Mouse (Mus musculus) T-helper 2 cell (primary cell): ENCODE results near the gene Cpne1.

Experiments used
- in situ Hi-C: fragments of 300-600 bp; cut with MboI, MseI; formaldehyde crosslinking; loops from one replicate; pipeline ENCODE4 v1.15.1; 2025; ENCODE audit warnings: high pct_unique_total_duplicates

Cpne1 gene

DNA sequence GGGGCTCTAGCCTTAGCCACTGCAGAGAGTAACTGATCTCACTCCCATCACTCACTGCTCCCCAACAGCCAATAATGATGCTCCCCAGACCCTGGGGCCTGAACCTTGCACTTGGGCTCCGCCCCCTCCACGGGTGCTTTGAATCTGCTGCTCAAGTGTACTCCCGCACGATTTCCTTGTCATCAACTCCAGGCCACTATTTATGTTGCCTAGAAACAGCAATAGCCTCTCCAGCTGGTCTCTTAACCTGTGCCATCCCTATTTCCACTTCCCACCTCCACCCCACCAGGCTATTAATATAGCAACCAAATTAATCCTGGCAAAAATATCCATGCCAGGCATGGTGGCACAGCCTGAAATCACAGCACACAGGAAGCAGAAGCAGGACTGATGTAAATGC lies 32.1 kb downstream of the Cpne1 start:
- in situ Hi-C loops = no loop called here

DNA sequence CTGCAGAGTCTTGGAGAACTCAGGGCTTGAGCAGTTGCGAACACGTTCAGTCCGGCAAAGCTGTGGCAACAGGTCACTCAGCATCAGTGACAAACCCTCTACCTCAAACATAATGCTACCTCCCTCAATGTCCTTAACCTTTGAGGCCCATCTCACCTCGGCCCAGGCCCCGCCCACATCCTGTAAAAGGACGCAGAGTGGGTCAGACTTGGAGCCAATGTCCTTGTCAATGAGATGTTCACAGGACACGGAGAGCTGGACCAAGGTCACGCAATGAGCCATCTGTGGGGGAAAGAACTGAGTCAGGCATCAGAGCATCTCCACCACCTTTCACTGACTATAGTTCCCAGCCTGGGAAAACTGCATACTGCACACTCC lies 32.6 kb downstream of the Cpne1 start:
- in situ Hi-C loops = no loop called here

DNA sequence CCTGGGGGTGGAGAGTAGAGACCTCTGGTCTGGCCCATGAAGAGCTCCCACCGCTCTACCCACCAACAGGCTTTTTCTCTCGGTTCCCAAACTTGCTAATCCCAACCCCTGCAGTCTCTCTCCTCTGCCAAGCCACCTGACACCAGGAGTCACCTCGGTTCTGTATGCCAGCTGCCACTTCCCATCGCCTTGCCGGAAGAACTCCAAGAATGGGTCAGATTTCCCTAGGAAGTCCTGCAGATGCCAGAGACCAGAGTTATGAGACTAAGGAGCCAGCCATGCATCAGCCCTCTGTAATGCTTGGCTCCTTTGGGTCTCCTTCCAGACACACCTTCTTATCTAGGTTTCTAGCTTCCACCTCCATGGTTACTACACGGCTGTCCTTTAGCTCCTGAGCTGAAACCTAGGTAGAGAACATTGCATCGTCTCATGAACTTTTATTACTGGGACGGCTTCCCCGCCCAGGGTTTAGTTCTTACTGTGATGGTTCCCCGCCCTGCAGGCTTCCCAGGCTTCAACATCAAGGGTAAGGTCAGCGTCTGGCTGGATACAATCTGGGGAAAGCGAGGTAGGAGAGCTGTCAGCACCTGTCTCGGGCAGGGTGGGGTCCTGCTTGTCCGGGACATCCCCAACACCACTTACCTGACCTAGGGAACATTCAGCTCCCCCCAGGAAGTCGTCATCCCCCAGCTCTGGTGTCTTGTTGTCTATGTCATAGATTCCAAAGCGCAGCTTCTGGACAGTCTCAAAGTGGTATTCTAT lies 33.2 kb downstream of the Cpne1 start:
- in situ Hi-C loops = no loop called here

- in situ Hi-C loops = no loop called here
Measured at GRCm38 (mm10) chr2:156077461-156077860, 34.3 kb downstream of the Cpne1 start.

GRCm38 (mm10) chr2:156073725-156074124 lies 38.0 kb downstream of the Cpne1 start:
- in situ Hi-C loops = no loop called here

GRCm38 (mm10) chr2:156071236-156071635 lies 40.5 kb downstream of the Cpne1 start:
- in situ Hi-C loops = no loop called here

GRCm38 (mm10) chr2:156067916-156068315 lies 43.8 kb downstream of the Cpne1 start:
- in situ Hi-C loops = no loop called here

DNA sequence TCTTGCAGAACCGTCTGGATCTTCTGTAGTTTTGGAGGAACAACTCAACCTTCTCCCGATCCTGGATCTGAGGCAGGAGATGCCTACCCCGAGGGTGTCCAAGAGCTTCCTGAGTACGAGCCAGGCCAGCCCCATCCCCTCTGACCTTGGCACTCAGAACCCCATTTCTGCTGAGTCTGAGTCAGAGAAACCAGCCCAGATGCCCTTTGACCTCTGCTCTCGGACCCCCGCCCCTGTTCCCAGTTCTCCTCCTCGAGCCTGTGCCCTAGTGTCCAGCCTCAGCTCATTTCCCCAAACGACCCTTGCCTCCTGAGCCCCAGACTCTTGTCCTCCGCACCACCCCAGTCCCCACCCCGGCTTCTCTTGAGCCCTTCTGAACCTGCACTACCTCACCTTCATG lies 45.6 kb downstream of the Cpne1 start:
- in situ Hi-C loops = no loop called here

DNA sequence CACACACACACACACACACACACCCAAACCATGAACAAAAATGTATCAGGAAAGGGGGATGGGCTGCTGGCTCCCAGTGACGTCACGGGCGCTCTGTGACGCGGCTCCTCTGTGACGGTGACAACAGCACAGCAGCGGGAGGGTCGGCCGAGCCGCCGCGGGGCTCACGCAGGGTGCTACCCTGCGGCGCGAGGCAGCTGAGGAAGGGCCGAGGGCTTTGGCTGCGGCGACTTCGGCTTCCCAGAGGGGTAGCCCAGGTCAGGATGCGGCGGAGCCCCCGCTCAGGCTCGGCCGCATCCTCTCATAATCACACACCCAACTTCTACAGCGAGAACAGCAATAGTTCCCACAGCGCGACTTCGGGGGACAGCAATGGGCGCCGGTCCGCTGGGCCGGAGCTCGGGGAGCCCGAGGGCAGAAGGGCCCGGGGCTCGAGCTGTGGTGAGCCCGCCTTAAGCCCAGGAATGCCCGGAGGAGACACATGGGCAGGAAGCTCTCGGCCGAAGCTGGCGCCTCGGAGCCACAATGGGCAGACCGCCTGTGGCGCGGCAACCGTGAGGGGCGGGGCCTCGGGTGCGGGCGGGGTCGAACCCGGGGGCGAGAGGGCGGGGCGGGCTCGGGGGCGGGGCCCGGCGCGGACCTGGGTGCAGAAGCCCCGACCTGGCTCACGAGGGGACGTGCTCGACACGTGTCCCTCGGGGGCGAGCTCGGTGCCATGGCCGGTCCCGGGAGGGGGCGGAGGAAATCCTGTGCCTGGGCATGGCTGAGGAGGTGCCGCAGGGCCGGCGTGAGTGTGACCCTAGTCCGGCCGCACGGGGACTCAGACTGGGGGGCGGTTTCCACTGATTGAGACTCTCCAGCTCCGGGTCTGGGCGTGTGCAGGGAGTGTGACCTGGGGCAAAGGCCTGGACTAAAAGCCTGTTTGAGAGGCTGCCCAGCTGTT lies 46.4 kb downstream of the Cpne1 start, which contains the start of gene Spag4:
Gene Spag4 (plus strand): TSS at position 77 of the 943 bp plus-strand sequence.
- in situ Hi-C loops = no loop called here

- in situ Hi-C loops = no loop called here
Measured at GRCm38 (mm10) chr2:156052816-156053215, 58.9 kb downstream of the Cpne1 start, which contains the start of gene Fer1l4. Fer1l4 (minus strand) TSS chr2:156052947.

DNA sequence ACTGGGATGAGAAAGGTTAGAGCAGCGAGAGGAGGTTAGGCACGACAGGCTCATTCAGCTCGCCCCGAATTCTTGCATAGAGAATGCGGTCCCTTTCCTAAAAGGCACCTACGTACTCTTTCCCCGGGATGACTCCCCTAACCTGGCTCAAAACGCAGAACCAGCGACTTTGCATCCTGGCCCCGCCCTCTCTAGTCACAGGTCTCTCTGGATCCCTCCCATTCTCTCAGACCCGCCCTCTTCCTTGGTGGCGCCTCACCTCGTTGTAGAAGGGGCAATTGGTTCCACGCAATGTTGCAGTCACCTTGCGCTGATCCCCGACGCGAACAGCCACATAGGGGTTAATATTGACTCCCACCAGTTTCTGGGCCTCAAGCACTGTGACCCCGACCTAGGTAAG lies 63.8 kb downstream of the Cpne1 start:
- in situ Hi-C loops = no loop called here

DNA sequence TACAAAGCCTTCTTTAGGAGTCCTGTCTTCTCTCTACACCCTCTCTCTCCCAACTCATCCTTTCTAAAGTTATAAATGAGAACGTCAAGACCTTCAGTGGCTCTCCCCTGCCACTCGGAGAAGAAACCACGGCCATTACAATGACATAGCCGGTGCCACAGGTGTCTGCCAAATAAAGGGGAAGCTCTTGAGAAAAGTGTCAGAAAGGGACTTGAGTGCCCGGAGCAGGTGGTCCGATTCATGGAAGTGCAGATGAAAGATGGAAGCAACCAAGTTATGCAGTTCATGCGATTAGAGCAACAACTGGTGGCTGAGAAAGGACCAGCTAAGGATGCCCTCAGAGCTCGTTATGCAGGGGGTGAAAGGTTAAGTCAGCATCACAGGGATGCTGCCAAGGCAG lies 68.9 kb downstream of the Cpne1 start:
- in situ Hi-C loops = no loop called here

DNA sequence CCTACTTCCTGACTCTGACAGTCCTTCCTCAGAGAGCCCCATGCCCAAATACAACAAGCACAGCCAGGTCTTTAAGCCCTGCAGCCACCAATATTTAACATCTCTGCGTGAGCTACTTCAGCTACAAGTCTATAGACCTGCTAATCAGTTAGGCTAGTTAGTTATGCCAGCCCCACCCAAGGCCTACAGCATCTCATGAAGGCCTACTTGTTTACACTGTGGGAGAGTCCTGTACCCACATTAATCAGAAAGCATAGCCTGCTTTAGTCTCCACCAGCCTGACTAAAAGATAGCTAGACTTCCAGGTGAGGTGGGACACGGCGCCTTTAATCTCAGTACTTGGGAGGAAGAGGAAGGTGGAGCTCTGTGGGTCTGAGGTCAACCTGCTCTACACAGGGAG lies 72.4 kb downstream of the Cpne1 start:
- in situ Hi-C loops = no loop called here

DNA sequence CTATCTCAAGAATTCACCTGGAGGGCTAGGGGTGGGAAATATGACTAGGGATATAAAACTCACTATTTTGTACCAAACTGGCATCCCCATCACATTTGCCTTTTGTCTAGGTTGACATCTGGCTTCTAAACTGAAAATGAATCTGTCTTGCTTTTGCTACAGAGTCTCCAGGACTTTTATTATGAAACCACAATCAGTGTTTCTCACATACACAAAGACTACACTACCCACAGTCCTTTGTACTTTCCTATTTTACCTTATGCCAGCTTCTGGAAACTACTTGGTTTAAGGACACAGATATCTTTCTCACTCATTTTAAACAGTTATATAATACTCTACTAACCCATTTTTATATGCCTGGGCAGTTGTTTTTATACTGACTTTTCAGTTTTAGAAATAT lies 86.3 kb downstream of the Cpne1 start:
- in situ Hi-C loops = no loop called here
